Mouse (Mus musculus) liver, embryonic 16.5 days (tissue): Measurements from ENCODE around the gene Cpeb1. TPM values are rescaled to one million over a fixed set of nuclear protein-coding genes. Genes with fewer than 3 reads are reported as not detected.

ENCODE experiments used
- ATAC-seq: fragments of 200-750 bp; cut with Nextera tagmentation; 2 replicates; pipeline ENCODE4 v1.8.0; 2017; ENCODE audit warnings: low read depth, mild to moderate bottlenecking, moderate number of reproducible peaks, moderate library complexity
- H3K27ac ChIP-seq: fragments of 300-500 bp; sonication (generic); 2 replicates; pipeline ENCODE4 v1.5.1; 2014; ENCODE audit warnings: mild to moderate bottlenecking, low read length
- H3K27me3 ChIP-seq: fragments of 300-500 bp; sonication (generic); 2 replicates; pipeline ENCODE4 v1.6.1; 2014; ENCODE audit warnings: low read depth, low read length, mixed read lengths; ENCODE audit not compliant: control insufficient read depth, insufficient read depth
- H3K36me3 ChIP-seq: fragments of 300-500 bp; sonication (generic); 2 replicates; pipeline ENCODE4 v1.6.1; 2014; ENCODE audit warnings: mild to moderate bottlenecking; ENCODE audit not compliant: control insufficient read depth, insufficient read depth
- H3K4me1 ChIP-seq: fragments of 300-500 bp; sonication (generic); 2 replicates; pipeline ENCODE4 v1.6.1; 2014; ENCODE audit warnings: low read depth, low read length, mixed read lengths; ENCODE audit not compliant: control insufficient read depth
- H3K4me2 ChIP-seq: fragments of 300-500 bp; sonication (generic); 2 replicates; pipeline ENCODE4 v1.6.1; 2014; ENCODE audit warnings: low read depth, low read length, mixed read lengths
- H3K4me3 ChIP-seq: fragments of 300-500 bp; sonication (generic); 2 replicates; pipeline ENCODE4 v1.5.1; 2014; ENCODE audit warnings: low read depth, mild to moderate bottlenecking, low read length
- H3K9ac ChIP-seq: fragments of 300-500 bp; sonication (generic); 2 replicates; pipeline ENCODE4 v1.6.1; 2014; ENCODE audit warnings: low read depth, low read length
- H3K9me3 ChIP-seq: fragments of 300-500 bp; sonication (generic); replicated peaks from 2 replicates; pipeline ENCODE4 v1.6.1; 2016; ENCODE audit warnings: low read length; ENCODE audit not compliant: control insufficient read depth
- WGBS: fragments of 180-500 bp; shearing (Covaris S2); extraction: QIAGEN DNeasy Blood & Tissue Kit; methylation state at CpG from one replicate; pipeline ENCODE4 v1.1.7; 2014; ENCODE audit not compliant: insufficient replicate concordance; 5-methylcytosine and 5-hydroxymethylcytosine counted together
- polyA plus RNA-seq: library from polyadenylated mRNA; unstranded; fragments of >200 nt; fragmentation: Nextera tagmentation; extraction: Ambion mirVana; gene quantifications from 2 replicates; pipeline ENCODE4 v1.2.1, GENCODE M21; 2015

Gene Cpeb1
- polyA plus RNA-seq = not detected in 2 replicates

DNA sequence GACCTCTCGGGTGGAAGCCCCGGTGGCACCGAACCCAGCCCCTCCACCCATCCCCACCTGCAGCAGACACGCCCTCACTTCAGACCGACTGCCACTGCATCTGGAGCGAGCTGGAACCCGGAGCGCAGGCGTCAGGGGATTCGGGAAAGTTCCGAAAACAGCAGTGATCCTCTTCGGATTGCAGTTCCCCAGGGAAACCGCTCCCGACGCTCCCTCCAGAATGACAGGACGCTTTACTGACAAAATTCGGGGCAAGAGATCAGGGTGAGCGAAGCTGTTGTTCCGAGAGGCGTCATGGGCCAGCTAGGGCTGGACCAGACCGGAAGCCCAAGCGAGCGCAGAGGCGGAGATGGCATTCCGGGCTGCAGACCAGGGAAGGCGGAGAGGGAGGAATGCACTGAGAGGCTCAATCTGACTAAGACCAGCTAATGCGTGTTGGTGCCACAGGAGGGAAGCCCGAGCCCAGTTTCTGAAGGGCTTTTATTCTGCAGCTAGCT, at the start of gene Cpeb1:
Gene Cpeb1 (minus strand): TSS at position 311 of the 497 bp plus-strand sequence.
- Histone ChIP-seq H3K27ac (no peak within 1 kb of the TSS), H3K27me3 (peaks cover 55% of the 10 kb centered on the region), H3K4me2 (peak within 1 kb of the TSS; percentile 65), H3K9ac (no peak within 1 kb of the TSS), H3K4me1 (peaks cover 11% of the 10 kb centered on the region; the same call in 1 of the 2 replicates), H3K36me3 (no peaks in the 10 kb centered on the region), H3K4me3 (peak within 1 kb of the TSS; percentile 52), H3K9me3 (no peaks in the 10 kb centered on the region)
- 2% methylated on average over 28 of the region's 28 CpGs for WGBS
- no peak for ATAC-seq

GRCm38 (mm10) chr7:81501050-81501449, 45.8 kb upstream of the Cpeb1 start:
- Histone ChIP-seq H3K9me3 (no peaks in the 10 kb centered on the region), H3K9ac (no peak overlapping the region), H3K4me2 (no peak overlapping the region), H3K27ac (no peak overlapping the region), H3K4me1 (no peaks in the 10 kb centered on the region), H3K4me3 (no peak overlapping the region), H3K36me3 (no peaks in the 10 kb centered on the region), H3K27me3 (no peaks in the 10 kb centered on the region)
- ATAC-seq = no peak
- WGBS = 51% methylated on average over 2 of the region's 2 CpGs

GRCm38 (mm10) chr7:81498181-81498580, 42.9 kb upstream of the Cpeb1 start, which contains the start of gene BC048679:
Gene BC048679 (minus strand): TSS chr7:81498281.
- no peak within 1 kb of the TSS for H3K4me2 ChIP-seq
- no peaks in the 10 kb centered on the region for H3K9me3 ChIP-seq
- WGBS = 42% methylated on average over 7 of the region's 7 CpGs
- no peak for ATAC-seq
- H3K4me1 ChIP-seq = no peaks in the 10 kb centered on the region
- peaks cover 11% of the 10 kb centered on the region for H3K27me3 ChIP-seq
- H3K4me3 ChIP-seq = no peak within 1 kb of the TSS
- H3K9ac ChIP-seq = no peak within 1 kb of the TSS
- no peaks in the 10 kb centered on the region for H3K36me3 ChIP-seq
- no peak within 1 kb of the TSS for H3K27ac ChIP-seq

GRCm38 (mm10) chr7:81497171-81497570, 41.9 kb upstream of the Cpeb1 start:
- no peak overlapping the region for H3K4me3 ChIP-seq
- no peak for ATAC-seq

GRCm38 (mm10) chr7:81493331-81494021, 38.2 kb upstream of the Cpeb1 start, which contains the start of gene Ap3b2:
Gene Ap3b2 (minus strand): TSS chr7:81493925.
- no peak for ATAC-seq
- no peaks in the 10 kb centered on the region for H3K9me3 ChIP-seq
- no peak within 1 kb of the TSS for H3K9ac ChIP-seq
- H3K4me3 ChIP-seq = peak within 1 kb of the TSS; percentile 47
- WGBS = under 1% methylated on average over 49 of the region's 57 CpGs
- H3K36me3 ChIP-seq = no peaks in the 10 kb centered on the region
- peak within 1 kb of the TSS; percentile 59 for H3K4me2 ChIP-seq
- H3K4me1 ChIP-seq = no peaks in the 10 kb centered on the region
- no peak within 1 kb of the TSS for H3K27ac ChIP-seq
- peaks cover 19% of the 10 kb centered on the region for H3K27me3 ChIP-seq

More at GRCm38 (mm10) chr7:81497171-81497570, 41.9 kb upstream of the Cpeb1 start:
- 42% methylated on average over 6 of the region's 6 CpGs for WGBS
- H3K4me2 ChIP-seq = no peak overlapping the region
- no peak overlapping the region for H3K9ac ChIP-seq
- no peak overlapping the region for H3K27ac ChIP-seq
- H3K4me1 ChIP-seq = no peaks in the 10 kb centered on the region
- no peaks in the 10 kb centered on the region for H3K36me3 ChIP-seq
- H3K27me3 ChIP-seq = peaks cover 19% of the 10 kb centered on the region
- H3K9me3 ChIP-seq = no peaks in the 10 kb centered on the region

DNA sequence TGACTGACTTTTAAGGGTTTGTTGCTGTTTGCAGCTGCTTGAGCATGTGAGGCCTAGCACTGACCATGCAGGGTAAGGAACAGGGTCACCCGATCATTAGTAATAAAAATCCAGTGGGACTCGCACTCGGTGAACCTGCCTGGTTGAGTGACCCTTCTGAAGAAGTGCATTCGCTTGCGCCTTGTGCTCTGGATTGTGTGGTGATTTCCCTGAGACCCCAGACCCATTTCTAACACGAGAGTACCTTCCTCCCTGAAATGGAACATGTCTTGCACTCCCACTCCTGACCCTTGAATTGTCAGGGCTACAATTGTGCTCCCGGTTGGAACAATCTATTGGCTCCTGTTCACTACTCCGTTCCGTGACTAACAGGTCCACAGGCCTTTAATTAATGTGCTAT, 37.4 kb upstream of the Cpeb1 start:
- Histone ChIP-seq H3K4me3 (no peak overlapping the region), H3K4me1 (no peaks in the 10 kb centered on the region), H3K27ac (no peak overlapping the region), H3K9ac (no peak overlapping the region), H3K9me3 (no peaks in the 10 kb centered on the region), H3K4me2 (no peak overlapping the region), H3K27me3 (peaks cover 19% of the 10 kb centered on the region), H3K36me3 (no peaks in the 10 kb centered on the region)
- ATAC-seq = no peak
- 48% methylated on average over 9 of the region's 9 CpGs for WGBS

- Histone ChIP-seq H3K4me1 (no peaks in the 10 kb centered on the region), H3K36me3 (no peaks in the 10 kb centered on the region), H3K27ac (no peak overlapping the region), H3K27me3 (peaks cover 19% of the 10 kb centered on the region), H3K9ac (no peak overlapping the region), H3K4me3 (no peak overlapping the region), H3K9me3 (no peaks in the 10 kb centered on the region), H3K4me2 (no peak overlapping the region)
- 12% methylated on average over 9 of the region's 9 CpGs for WGBS
- ATAC-seq = no peak
These were observed 34.4 kb upstream of the Cpeb1 start for GRCm38 (mm10) chr7:81489649-81490048.

GRCm38 (mm10) chr7:81480800-81481199, 25.5 kb upstream of the Cpeb1 start:
- no peak overlapping the region for H3K4me2 ChIP-seq
- ATAC-seq = no peak
- H3K9me3 ChIP-seq = no peaks in the 10 kb centered on the region
- no peaks in the 10 kb centered on the region for H3K36me3 ChIP-seq
- H3K27me3 ChIP-seq = peaks cover 13% of the 10 kb centered on the region
- no peaks in the 10 kb centered on the region for H3K4me1 ChIP-seq
- no peak overlapping the region for H3K27ac ChIP-seq
- no peak overlapping the region for H3K9ac ChIP-seq
- H3K4me3 ChIP-seq = no peak overlapping the region
- WGBS = 16% methylated on average over 8 of the region's 8 CpGs

- no peak overlapping the region for H3K4me2 ChIP-seq
- H3K9me3 ChIP-seq = no peaks in the 10 kb centered on the region
- H3K27ac ChIP-seq = no peak overlapping the region
- peaks cover 13% of the 10 kb centered on the region for H3K27me3 ChIP-seq
- 45% methylated on average over 3 of the region's 3 CpGs for WGBS
- no peak overlapping the region for H3K9ac ChIP-seq
- H3K36me3 ChIP-seq = no peaks in the 10 kb centered on the region
- no peak for ATAC-seq
- H3K4me1 ChIP-seq = no peaks in the 10 kb centered on the region
- H3K4me3 ChIP-seq = no peak overlapping the region
These were observed 24.3 kb upstream of the Cpeb1 start for GRCm38 (mm10) chr7:81479531-81480090.
